Mouse (Mus musculus) c-Kit-positive CD71-negative TER-119-negative erythroid progenitor cells, embryonic 14.5 days (primary cell): Measurements from ENCODE around the gene Leo1.
"Not testable (repeated sequence)": the region's sequence is repeated elsewhere in the genome, so short reads cannot be mapped to it uniquely, and the experiment has no call there.

Experiments used
- DNase-seq: peaks from one replicate; pipeline ENCODE4 v3.0.0-alpha.2; 2013; ENCODE audit warnings: low read depth

The Leo1 gene

GRCm38 (mm10) chr9:75427366-75428273, 13.7 kb upstream of the Leo1 start:
- no peak for DNase-seq

GRCm38 (mm10) chr9:75428274-75428600, 13.1 kb upstream of the Leo1 start:
- DNase-seq = no peak

- DNase-seq = no peak
Measured at GRCm38 (mm10) chr9:75429040-75429439, 12.3 kb upstream of the Leo1 start.

- no peak for DNase-seq
Measured at GRCm38 (mm10) chr9:75429657-75430056, 11.7 kb upstream of the Leo1 start.

- DNase-seq = no peak
Measured at GRCm38 (mm10) chr9:75430822-75431621, 10.3 kb upstream of the Leo1 start.

- no peak for DNase-seq
Measured at GRCm38 (mm10) chr9:75432694-75433093, 8.6 kb upstream of the Leo1 start.

- DNase-seq = peak; percentile 77
Measured at GRCm38 (mm10) chr9:75434172-75434793, 7.0 kb upstream of the Leo1 start.

GRCm38 (mm10) chr9:75434872-75435271, 6.5 kb upstream of the Leo1 start:
- DNase-seq = no peak

- no peak for DNase-seq
Measured at GRCm38 (mm10) chr9:75435291-75435690, 6.0 kb upstream of the Leo1 start.

- DNase-seq = peak; percentile 52
Measured at GRCm38 (mm10) chr9:75435918-75436317, 5.4 kb upstream of the Leo1 start.

- DNase-seq = peak; percentile 63
Measured at GRCm38 (mm10) chr9:75437653-75438385, 3.5 kb upstream of the Leo1 start.

GRCm38 (mm10) chr9:75441691-75442131, 387 bp downstream of the Leo1 start:
- DNase-seq = no peak

GRCm38 (mm10) chr9:75444981-75445380, 3.7 kb downstream of the Leo1 start:
- no peak for DNase-seq

GRCm38 (mm10) chr9:75446574-75446973, 5.2 kb downstream of the Leo1 start:
- not testable (repeated sequence) for DNase-seq

GRCm38 (mm10) chr9:75448021-75448420, 6.7 kb downstream of the Leo1 start:
- DNase-seq = no peak

- no peak for DNase-seq
Measured at GRCm38 (mm10) chr9:75453994-75454393, 12.7 kb downstream of the Leo1 start.

GRCm38 (mm10) chr9:75455684-75456083, 14.4 kb downstream of the Leo1 start:
- DNase-seq = no peak

- no peak for DNase-seq
Measured at GRCm38 (mm10) chr9:75463050-75463660, 21.8 kb downstream of the Leo1 start.

- DNase-seq = no peak
Measured at GRCm38 (mm10) chr9:75465856-75466255, 24.5 kb downstream of the Leo1 start.

GRCm38 (mm10) chr9:75466641-75467040, 25.3 kb downstream of the Leo1 start:
- DNase-seq = no peak

GRCm38 (mm10) chr9:75467581-75467980, 26.3 kb downstream of the Leo1 start:
- no peak for DNase-seq
